Mouse (Mus musculus): ENCODE data around the gene Rab11fip3. TPM values are rescaled to one million over a fixed set of nuclear protein-coding genes. Genes with fewer than 3 reads are reported as not detected.
"Not testable (repeated sequence)": the region's sequence is repeated elsewhere in the genome, so short reads cannot be mapped to it uniquely, and the experiment has no call there.

The Rab11fip3 gene
- total RNA-seq (2014; rRNA removed), result 34.7 and 41.9 TPM in 2 replicates
- polyA plus RNA-seq (2015; fragmentation: Nextera tagmentation; extraction: Ambion mirVana), result 16.6 and 17.9 TPM in 2 replicates

DNA sequence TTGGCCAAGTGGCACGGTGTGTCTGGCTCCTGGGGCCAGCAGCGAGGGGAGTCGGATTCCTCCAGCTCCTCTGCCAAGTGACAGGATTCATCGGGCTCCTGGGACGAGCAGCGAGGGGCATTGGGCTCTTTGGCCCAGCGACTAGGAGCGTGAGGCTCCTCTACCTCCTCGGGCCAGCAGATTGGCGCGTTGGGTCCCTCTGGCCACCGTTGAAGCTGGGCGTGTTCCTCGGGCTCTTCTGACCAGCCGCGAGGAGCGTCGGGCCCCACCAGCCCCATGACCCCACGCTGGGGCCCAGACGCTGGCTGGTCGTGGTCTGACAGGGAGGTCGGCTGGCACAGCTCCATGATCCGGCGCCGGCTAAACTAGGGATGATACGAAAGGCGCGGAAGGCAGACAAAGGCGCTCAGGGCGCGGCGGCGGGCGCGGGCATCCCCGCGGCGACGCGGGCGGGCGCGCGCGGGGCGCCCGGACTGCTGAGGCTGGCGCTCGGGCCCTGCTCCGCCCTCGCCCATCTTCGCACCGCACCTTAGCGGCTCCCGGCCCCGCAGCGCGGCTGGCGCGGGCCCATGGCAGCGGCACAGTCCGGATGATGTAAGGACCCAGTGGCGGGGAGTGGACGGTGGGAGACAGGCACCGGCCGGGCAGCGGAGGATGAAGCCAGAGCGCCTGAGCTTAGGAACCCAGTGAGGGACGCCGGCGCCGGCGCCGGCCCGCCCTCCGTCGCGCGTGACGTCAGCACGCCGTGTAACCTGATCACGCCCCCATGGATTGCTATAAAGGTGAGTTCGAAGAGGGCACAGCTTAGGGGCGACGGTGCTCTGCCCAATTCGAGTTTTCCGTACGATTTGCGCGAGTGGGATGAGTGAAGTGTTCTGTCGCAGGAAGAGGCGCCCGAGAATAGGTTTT, at the start of gene Rab11fip3:
Rab11fip3 (minus strand) TSS at position 725 of the 909 bp plus-strand sequence.
- TF ChIP-seq CTCF (IDR thresholded peaks at IDR 0.05; ENCODE audit: low read depth), result no peak
- H3K9me3 ChIP-seq (ENCODE audit: low read length), result no peaks in the 10 kb centered on the region
- H3K27ac ChIP-seq, result peak within 1 kb of the TSS; percentile 93
- peak within 1 kb of the TSS; percentile 99 for H3K4me2 ChIP-seq (ENCODE audit: low read depth, low read length)
- WGBS, result 1% methylated on average over 84 of the region's 94 CpGs
- H3K27me3 ChIP-seq (ENCODE audit: insufficient read depth, low read length), result no peaks in the 10 kb centered on the region
- H3K9ac ChIP-seq (replicated peaks; ENCODE audit: low read length), result peak within 1 kb of the TSS; percentile 92
- H3K4me1 ChIP-seq (ENCODE audit: insufficient read depth, low read length), result peaks cover 40% of the 10 kb centered on the region
- peak within 1 kb of the TSS; percentile 88 for H3K4me3 ChIP-seq (ENCODE audit: low read length)
- peaks cover 4% of the 10 kb centered on the region; the same call in 1 of the 2 replicates for H3K36me3 ChIP-seq (ENCODE audit: insufficient read depth, low read length)
- peak; percentile 95 for ATAC-seq
- DNase-seq (ENCODE audit: low spot score), result peak; percentile 96

GRCm38 (mm10) chr17:26116503-26117258, 47.3 kb upstream of the Rab11fip3 start:
- 0 out of 2 replicates have a peak, but pooled peaks cover 9% of the 10 kb centered on the region for H3K27me3 ChIP-seq (ENCODE audit: insufficient read depth, low read length)
- H3K36me3 ChIP-seq (ENCODE audit: insufficient read depth, low read length), result no peaks in the 10 kb centered on the region
- ATAC-seq (no peak), DNase-seq (ENCODE audit: low spot score) (no peak)
- TF ChIP-seq CTCF (IDR thresholded peaks at IDR 0.05; ENCODE audit: low read depth), result no peak
- no peaks in the 10 kb centered on the region for H3K9me3 ChIP-seq (ENCODE audit: low read length)
- H3K4me3 ChIP-seq (ENCODE audit: low read length), result no peak overlapping the region
- H3K4me2 ChIP-seq (ENCODE audit: low read depth, low read length), result no peak overlapping the region
- 86% methylated on average over 17 of the region's 17 CpGs for WGBS
- H3K9ac ChIP-seq (replicated peaks; ENCODE audit: low read length), result no peak overlapping the region
- H3K4me1 ChIP-seq (ENCODE audit: insufficient read depth, low read length), result no peaks in the 10 kb centered on the region
- H3K27ac ChIP-seq, result no peak overlapping the region

DNA sequence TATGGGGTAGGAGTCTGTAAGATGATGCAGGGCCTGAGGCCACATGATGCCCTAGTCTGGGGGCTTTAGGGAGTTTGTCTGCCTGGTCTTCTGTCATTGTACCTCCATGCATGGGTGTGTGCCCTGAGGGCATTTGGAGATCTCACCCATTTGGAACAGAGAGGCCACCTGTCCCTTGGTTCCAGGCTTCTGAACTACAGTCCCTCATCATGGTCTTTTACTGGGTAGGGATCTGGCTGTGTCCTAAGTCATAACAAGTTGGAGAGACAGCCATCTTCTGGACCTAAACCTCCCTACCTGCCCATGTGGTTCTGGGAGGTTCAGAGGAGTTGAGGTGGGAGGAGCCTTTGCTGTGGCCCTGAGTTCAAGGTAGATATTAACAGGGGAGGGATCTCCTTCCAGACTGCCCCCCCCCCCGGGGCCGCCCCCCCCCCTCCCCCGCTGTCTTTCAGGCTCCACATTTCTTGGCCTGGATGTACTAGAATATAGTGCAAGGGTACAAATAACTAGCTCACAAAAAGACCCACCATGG, 46.7 kb upstream of the Rab11fip3 start:
- no peaks in the 10 kb centered on the region for H3K9me3 ChIP-seq (ENCODE audit: low read length)
- H3K27me3 ChIP-seq (ENCODE audit: insufficient read depth, low read length), result 0 out of 2 replicates have a peak, but pooled peaks cover 9% of the 10 kb centered on the region
- no peaks in the 10 kb centered on the region for H3K4me1 ChIP-seq (ENCODE audit: insufficient read depth, low read length)
- no peak overlapping the region for H3K4me2 ChIP-seq (ENCODE audit: low read depth, low read length)
- no peak for DNase-seq (ENCODE audit: low spot score)
- TF ChIP-seq CTCF (IDR thresholded peaks at IDR 0.05; ENCODE audit: low read depth), result no peak
- no peak for ATAC-seq
- H3K36me3 ChIP-seq (ENCODE audit: insufficient read depth, low read length), result no peaks in the 10 kb centered on the region
- H3K4me3 ChIP-seq (ENCODE audit: low read length), result no peak overlapping the region
- WGBS, result 50% methylated on average over 3 of the region's 3 CpGs
- H3K9ac ChIP-seq (replicated peaks; ENCODE audit: low read length), result no peak overlapping the region
- H3K27ac ChIP-seq, result no peak overlapping the region

GRCm38 (mm10) chr17:26115205-26115898, 46.0 kb upstream of the Rab11fip3 start:
- Histone ChIP-seq H3K9me3 (ENCODE audit: low read length) (no peaks in the 10 kb centered on the region), H3K27me3 (ENCODE audit: insufficient read depth, low read length) (0 out of 2 replicates have a peak, but pooled peaks cover 9% of the 10 kb centered on the region), H3K4me3 (ENCODE audit: low read length) (no peak overlapping the region), H3K4me1 (ENCODE audit: insufficient read depth, low read length) (no peaks in the 10 kb centered on the region), H3K4me2 (ENCODE audit: low read depth, low read length) (no peak overlapping the region), H3K27ac (no peak overlapping the region), H3K36me3 (ENCODE audit: insufficient read depth, low read length) (no peaks in the 10 kb centered on the region), H3K9ac (replicated peaks; ENCODE audit: low read length) (no peak overlapping the region)
- TF ChIP-seq CTCF (IDR thresholded peaks at IDR 0.05; ENCODE audit: low read depth), result no peak
- DNase-seq (ENCODE audit: low spot score), result no peak
- 78% methylated on average over 7 of the region's 7 CpGs for WGBS
- ATAC-seq, result no peak

DNA sequence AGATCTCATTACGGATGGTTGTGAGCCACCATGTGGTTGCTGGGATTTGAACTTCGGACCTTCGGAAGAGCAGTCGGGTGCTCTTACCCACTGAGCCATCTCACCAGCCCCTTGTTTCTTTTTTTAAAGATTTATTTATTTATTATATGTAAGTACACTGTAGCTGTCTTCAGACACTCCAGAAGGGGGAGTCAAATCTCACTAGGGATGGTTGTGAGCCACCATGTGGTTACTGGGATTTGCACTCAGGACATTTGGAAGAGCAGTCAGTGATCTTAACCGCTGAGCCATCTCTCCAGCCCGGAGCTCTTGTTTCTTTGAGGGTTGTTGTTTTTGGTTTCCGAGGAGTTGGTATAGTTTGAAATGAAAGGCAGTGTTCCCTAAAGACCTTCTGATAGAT, 45.1 kb upstream of the Rab11fip3 start:
- not testable (repeated sequence) for H3K9me3 ChIP-seq (ENCODE audit: low read length); ATAC-seq; H3K9ac ChIP-seq (replicated peaks; ENCODE audit: low read length); H3K4me2 ChIP-seq (ENCODE audit: low read depth, low read length); H3K36me3 ChIP-seq (ENCODE audit: insufficient read depth, low read length); DNase-seq (ENCODE audit: low spot score); H3K4me1 ChIP-seq (ENCODE audit: insufficient read depth, low read length); H3K27me3 ChIP-seq (ENCODE audit: insufficient read depth, low read length); H3K4me3 ChIP-seq (ENCODE audit: low read length); H3K27ac ChIP-seq
- WGBS, result 55% methylated on average over 7 of the region's 7 CpGs

DNA sequence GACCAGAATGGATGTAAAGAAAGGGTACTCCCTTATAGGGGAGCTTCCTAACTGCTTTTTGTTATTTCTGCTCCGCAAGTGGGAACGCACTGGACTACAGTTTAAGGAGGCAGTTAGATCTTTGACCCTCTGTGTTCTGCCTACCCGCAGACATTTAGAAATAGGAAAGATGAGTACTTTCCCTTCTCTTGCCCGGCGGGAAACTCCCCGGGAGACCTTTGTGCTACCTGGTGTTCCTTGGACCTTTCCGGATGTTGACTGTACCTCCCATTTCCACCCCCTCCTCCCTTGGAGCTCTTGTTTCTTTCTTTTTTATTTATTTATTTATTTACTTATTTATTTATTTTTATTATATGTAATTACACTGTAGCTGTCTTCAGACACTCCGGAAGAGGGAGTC, 44.7 kb upstream of the Rab11fip3 start:
- Histone ChIP-seq H3K4me2 (ENCODE audit: low read depth, low read length) (peak overlapping the region; percentile 95), H3K4me1 (ENCODE audit: insufficient read depth, low read length) (no peaks in the 10 kb centered on the region), H3K27me3 (ENCODE audit: insufficient read depth, low read length) (0 out of 2 replicates have a peak, but pooled peaks cover 9% of the 10 kb centered on the region), H3K27ac (no peak overlapping the region), H3K9ac (replicated peaks; ENCODE audit: low read length) (peak overlapping the region; percentile 74; the same call in 1 of the 2 replicates), H3K9me3 (ENCODE audit: low read length) (no peaks in the 10 kb centered on the region), H3K4me3 (ENCODE audit: low read length) (peak overlapping the region; percentile 72), H3K36me3 (ENCODE audit: insufficient read depth, low read length) (no peaks in the 10 kb centered on the region)
- TF ChIP-seq CTCF (IDR thresholded peaks at IDR 0.05; ENCODE audit: low read depth), result no peak
- WGBS, result 11% methylated on average over 8 of the region's 8 CpGs
- ATAC-seq (0 out of 2 replicates have a peak, but pooled peaks have one; percentile 6), DNase-seq (ENCODE audit: low spot score) (no peak)
